Mouse (Mus musculus): Measurements from ENCODE around the gene Tmtc2.

The Tmtc2 gene

GRCm38 (mm10) chr10:105144382-105144781, 429.9 kb downstream of the Tmtc2 start:
- DNase-seq = no peak

- no peak for DNase-seq
Measured at GRCm38 (mm10) chr10:105142201-105142600, 432.1 kb downstream of the Tmtc2 start.

All from spleen, adult 18-20 months (tissue).